Comparison of ENCODE assay signal across 15 mouse cellular contexts in the genomic region with DNA sequence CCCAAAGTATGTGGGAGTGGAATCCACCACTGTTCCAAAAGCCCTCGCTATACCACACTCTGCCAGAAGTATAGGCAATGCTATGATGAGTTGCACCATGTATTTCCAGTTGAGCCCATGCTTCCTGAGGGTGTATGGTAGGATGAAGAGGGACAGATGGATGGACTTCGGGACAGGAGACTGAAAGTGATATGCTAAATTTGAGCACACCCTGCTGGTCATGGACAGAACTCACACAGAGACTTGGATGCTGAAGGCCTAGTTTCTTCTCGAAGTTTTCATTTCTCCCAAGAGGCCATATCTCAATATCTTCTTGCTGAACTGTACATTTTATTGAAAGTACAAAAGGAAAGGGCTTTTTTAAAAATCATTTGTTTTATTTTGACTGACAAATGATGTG.
"Had no signal": no experiment of that assay in that cellular context is flagged by ENCODE, and none has a peak within 500 bp of the region (broad histone marks: within the 10 kb centered on the region; RNA-seq: fewer than 3 reads in every experiment).

No protein-coding gene starts in this region.

- H3K36me3 ChIP-seq: limb, embryonic 12.5 days; liver, embryonic 15.5 days; midbrain, embryonic 15.5 days; neural tube, embryonic 12.5 days; stomach, embryonic 15.5 days had no signal

- H3K27me3 ChIP-seq: limb, embryonic 12.5 days; liver, embryonic 15.5 days; megakaryocyte, embryonic 14.5 days; midbrain, embryonic 15.5 days; neural tube, embryonic 12.5 days; stomach, embryonic 15.5 days had no signal

- H3K4me1 ChIP-seq: limb, embryonic 12.5 days; liver, embryonic 15.5 days; megakaryocyte, embryonic 14.5 days; midbrain, embryonic 15.5 days; neural tube, embryonic 12.5 days; stomach, embryonic 15.5 days had no signal

- H3K4me3 ChIP-seq: limb, embryonic 12.5 days; liver, embryonic 15.5 days; megakaryocyte, embryonic 14.5 days; midbrain, embryonic 15.5 days; neural tube, embryonic 12.5 days; stomach, embryonic 15.5 days had no signal

- H3K4me2 ChIP-seq: limb, embryonic 12.5 days; liver, embryonic 15.5 days; midbrain, embryonic 11.5 days; midbrain, embryonic 15.5 days; neural tube, embryonic 12.5 days; stomach, embryonic 15.5 days had no signal

- H3K9me3 ChIP-seq: limb, embryonic 12.5 days; liver, embryonic 15.5 days; midbrain, embryonic 15.5 days; neural tube, embryonic 12.5 days; stomach, embryonic 15.5 days had no signal

- DNase-seq: kidney, postnatal 10 days; kidney, postnatal 4 days; liver; lung, adult 2 months; lung, postnatal 10 days; retina, postnatal 1 day; right cerebral cortex, postnatal 14 days had no signal

- ATAC-seq: midbrain, embryonic 15.5 days had no signal

- H3K27ac ChIP-seq: limb, embryonic 12.5 days; liver, embryonic 15.5 days; macrophage; midbrain, embryonic 15.5 days; neural tube, embryonic 12.5 days; stomach, embryonic 15.5 days had no signal

- H3K9ac ChIP-seq: limb, embryonic 12.5 days; liver, embryonic 15.5 days; midbrain, embryonic 15.5 days; neural tube, embryonic 12.5 days; stomach, embryonic 15.5 days had no signal
